Mouse (Mus musculus) embryonic facial prominence, embryonic 11.5 days (tissue): ENCODE data around the gene Sema3a. TPM values are rescaled to one million over a fixed set of nuclear protein-coding genes. Genes with fewer than 3 reads are reported as not detected.

ENCODE experiments used
- ATAC-seq: fragments of 200-750 bp; cut with Nextera tagmentation; replicated peaks from 2 replicates; pipeline ENCODE4 v1.8.0; 2017; ENCODE audit warnings: low read depth; ENCODE audit not compliant: insufficient number of reproducible peaks, low FRiP score, low TSS enrichment
- DNase-seq: peaks from one replicate; pipeline ENCODE4 v3.0.0-alpha.2; 2015; ENCODE audit warnings: low spot score
- H3K27ac ChIP-seq: fragments of 300-500 bp; sonication (generic); replicated peaks from 2 replicates; pipeline ENCODE4 v1.5.1; 2014; ENCODE audit warnings: mild to moderate bottlenecking, low read depth, low read length, control low read depth
- H3K27me3 ChIP-seq: fragments of 300-500 bp; sonication (generic); 2 replicates; pipeline ENCODE4 v1.6.1; 2014; ENCODE audit warnings: mild to moderate bottlenecking, low read length, moderate library complexity, mixed read lengths; ENCODE audit not compliant: control insufficient read depth, insufficient read depth
- H3K36me3 ChIP-seq: fragments of 300-500 bp; sonication (generic); replicated peaks from 2 replicates; pipeline ENCODE4 v1.6.1; 2014; ENCODE audit warnings: low read depth, mild to moderate bottlenecking, low read length, moderate library complexity, mixed read lengths; ENCODE audit not compliant: control insufficient read depth, insufficient read depth
- H3K4me1 ChIP-seq: fragments of 300-500 bp; sonication (generic); 2 replicates; pipeline ENCODE4 v1.6.1; 2014; ENCODE audit warnings: low read length, mixed read lengths; ENCODE audit not compliant: control insufficient read depth, insufficient read depth
- H3K4me2 ChIP-seq: fragments of 300-500 bp; sonication (generic); 2 replicates; pipeline ENCODE4 v1.6.1; 2014; ENCODE audit warnings: low read depth, mild to moderate bottlenecking, control low read depth, low read length, moderate library complexity
- H3K4me3 ChIP-seq: fragments of 300-500 bp; sonication (generic); 2 replicates; pipeline ENCODE4 v1.5.1; 2014; ENCODE audit warnings: low read depth, low read length, control low read depth
- H3K9ac ChIP-seq: fragments of 300-500 bp; sonication (generic); replicated peaks from 2 replicates; pipeline ENCODE4 v1.6.1; 2014; ENCODE audit warnings: mild to moderate bottlenecking, control low read depth, low read length
- H3K9me3 ChIP-seq: fragments of 300-500 bp; sonication (generic); replicated peaks from 2 replicates; pipeline ENCODE4 v1.6.1; 2016; ENCODE audit warnings: mild to moderate bottlenecking, low read length, inconsistent platforms, mixed read lengths; ENCODE audit not compliant: control insufficient read depth
- WGBS: fragments of 180-500 bp; shearing (Covaris S2); extraction: QIAGEN DNeasy Blood & Tissue Kit; methylation state at CpG from one replicate; pipeline ENCODE4 v1.1.7; 2014; 5-methylcytosine and 5-hydroxymethylcytosine counted together
- polyA plus RNA-seq: library from polyadenylated mRNA; unstranded; fragments of >200 nt; fragmentation: Nextera tagmentation; extraction: Ambion mirVana; gene quantifications from 2 replicates; pipeline ENCODE4 v1.2.1, GENCODE M21; 2014

Gene Sema3a
- polyA plus RNA-seq, 1 experiment from 2014 or later: 56.3 TPM

- H3K36me3 ChIP-seq: no peaks in the 10 kb centered on the region
- H3K9ac ChIP-seq: no peak overlapping the region
- no peak overlapping the region for H3K27ac ChIP-seq
- WGBS: 9% methylated on average over 1 of the region's 1 CpGs
- H3K4me1 ChIP-seq: no peaks in the 10 kb centered on the region
- H3K9me3 ChIP-seq: no peaks in the 10 kb centered on the region
- no peak overlapping the region for H3K4me3 ChIP-seq
- no peaks in the 10 kb centered on the region for H3K27me3 ChIP-seq
- H3K4me2 ChIP-seq: no peak overlapping the region
- DNase-seq (peak; percentile 50), ATAC-seq (no peak)
Measured at GRCm38 (mm10) chr5:13405432-13405831, 280.2 kb downstream of the Sema3a start.

DNA sequence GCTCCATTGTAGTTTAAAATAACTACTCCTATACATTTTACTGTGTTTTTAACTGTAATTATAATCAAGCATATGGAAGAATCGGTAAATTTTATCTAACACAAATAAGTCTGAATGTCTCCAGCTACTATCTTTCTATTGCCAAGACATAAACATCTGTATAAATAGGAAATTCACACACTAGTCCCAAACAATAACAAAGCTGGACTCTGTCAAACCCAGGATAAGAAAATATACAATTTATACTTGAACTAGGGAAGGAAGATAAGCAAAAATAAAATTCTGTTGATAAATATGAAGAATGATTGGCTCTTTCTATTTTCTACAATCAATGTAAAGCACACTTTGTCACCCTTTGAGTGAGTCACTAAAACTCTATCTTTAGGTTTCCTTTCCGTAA is 280.9 kb downstream of the Sema3a start:
- 87% methylated on average over 2 of the region's 2 CpGs for WGBS
- no peaks in the 10 kb centered on the region for H3K27me3 ChIP-seq
- no peaks in the 10 kb centered on the region for H3K9me3 ChIP-seq
- no peak overlapping the region for H3K4me3 ChIP-seq
- H3K9ac ChIP-seq: no peak overlapping the region
- no peak for ATAC-seq
- H3K27ac ChIP-seq: no peak overlapping the region
- no peak overlapping the region for H3K4me2 ChIP-seq
- H3K36me3 ChIP-seq: no peaks in the 10 kb centered on the region
- DNase-seq: no peak
- H3K4me1 ChIP-seq: no peaks in the 10 kb centered on the region

DNA sequence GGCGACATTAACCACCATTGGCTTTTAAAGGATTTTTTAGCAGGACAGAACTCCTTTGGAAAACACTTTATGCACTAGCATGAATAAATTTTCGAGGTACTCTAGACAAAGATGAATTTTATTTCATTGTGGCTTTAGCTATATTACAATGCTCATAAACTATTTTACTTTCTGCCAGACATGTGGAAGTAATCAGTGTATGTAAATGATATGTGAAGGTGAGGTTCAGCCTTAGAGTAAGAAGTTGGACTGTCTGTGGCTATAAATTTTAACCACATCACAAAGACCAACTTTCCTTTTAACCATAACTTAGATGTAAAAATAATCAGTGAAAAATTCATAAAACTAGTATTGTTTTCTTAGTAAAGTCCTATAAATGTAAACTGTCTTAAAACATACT is 286.7 kb downstream of the Sema3a start:
- no peak overlapping the region for H3K4me2 ChIP-seq
- no peak overlapping the region for H3K9ac ChIP-seq
- H3K4me3 ChIP-seq: no peak overlapping the region
- no peaks in the 10 kb centered on the region for H3K27me3 ChIP-seq
- no peaks in the 10 kb centered on the region for H3K4me1 ChIP-seq
- ATAC-seq (no peak), DNase-seq (no peak)
- 76% methylated on average over 2 of the region's 2 CpGs for WGBS
- H3K9me3 ChIP-seq: no peaks in the 10 kb centered on the region
- no peak overlapping the region for H3K27ac ChIP-seq
- no peaks in the 10 kb centered on the region for H3K36me3 ChIP-seq

DNA sequence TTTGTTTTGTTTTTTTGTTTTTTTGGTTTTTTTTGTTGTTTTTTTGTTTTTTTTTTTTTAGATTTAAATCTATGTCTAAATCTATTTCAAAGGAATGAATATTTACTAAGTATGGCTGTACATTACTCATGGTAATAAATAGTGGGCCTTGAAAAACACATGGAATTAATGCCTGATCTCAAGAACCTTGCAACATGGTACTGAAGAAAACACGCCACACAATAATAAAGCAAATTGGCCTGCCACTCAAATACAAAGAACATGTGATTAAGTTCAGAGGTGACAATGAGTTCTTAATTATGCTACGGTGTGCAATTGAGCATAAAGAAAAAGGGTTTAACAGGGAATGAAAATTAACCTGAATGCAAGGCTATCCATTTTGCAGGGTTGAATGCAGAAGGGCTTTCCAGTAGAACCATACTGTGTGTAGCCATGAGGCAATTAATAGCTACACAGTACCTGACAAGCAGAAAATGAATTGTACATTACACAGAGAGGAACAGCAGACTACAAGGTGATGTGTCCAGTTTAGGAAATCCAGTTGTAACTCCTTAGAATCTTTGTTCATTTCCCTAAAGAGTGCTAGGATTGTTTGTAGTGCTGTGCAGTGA is 288.8 kb downstream of the Sema3a start:
- DNase-seq: no peak
- Histone ChIP-seq H3K9ac (no peak overlapping the region), H3K27ac (no peak overlapping the region), H3K4me1 (no peaks in the 10 kb centered on the region), H3K27me3 (no peaks in the 10 kb centered on the region), H3K36me3 (no peaks in the 10 kb centered on the region), H3K4me2 (no peak overlapping the region), H3K9me3 (no peaks in the 10 kb centered on the region), H3K4me3 (no peak overlapping the region)
- no peak for ATAC-seq
- 68% methylated on average over 2 of the region's 2 CpGs for WGBS

DNA sequence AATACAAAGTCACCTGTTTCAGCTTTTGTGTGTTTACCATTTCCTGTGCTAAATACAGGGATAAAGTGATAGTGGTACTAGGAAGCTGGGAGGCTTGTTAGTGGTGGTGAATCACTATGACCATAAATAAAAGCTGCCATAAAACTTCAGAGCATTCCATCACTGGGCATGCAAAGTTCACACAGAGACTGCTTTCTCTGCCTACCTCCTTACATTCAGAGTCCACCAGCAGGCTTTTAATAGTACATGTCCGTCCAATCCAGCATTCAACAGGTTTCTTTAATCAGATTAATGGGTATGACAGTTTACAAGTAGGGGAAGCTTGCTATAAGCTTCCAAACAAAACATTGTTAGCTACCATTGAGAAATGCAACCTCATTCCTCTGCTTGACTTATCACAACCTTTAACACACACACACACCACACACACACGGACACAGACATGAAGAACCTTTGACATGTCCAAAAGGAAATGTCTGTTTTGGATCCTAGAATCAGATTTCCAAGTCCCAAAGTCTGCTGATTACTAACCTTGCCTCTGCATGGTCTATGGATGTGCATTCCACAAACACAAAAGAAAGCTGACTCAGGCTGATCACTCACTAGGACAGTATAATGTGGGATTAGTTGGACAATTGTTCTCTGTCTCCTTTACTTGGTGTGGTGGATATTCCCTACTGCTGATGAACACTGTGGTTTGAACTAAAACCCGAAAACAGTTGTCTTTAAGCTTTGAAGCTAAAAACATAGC is 291.9 kb downstream of the Sema3a start:
- Histone ChIP-seq H3K4me1 (no peaks in the 10 kb centered on the region), H3K27ac (no peak overlapping the region), H3K9ac (no peak overlapping the region), H3K9me3 (no peaks in the 10 kb centered on the region), H3K27me3 (no peaks in the 10 kb centered on the region), H3K4me2 (no peak overlapping the region), H3K36me3 (no peaks in the 10 kb centered on the region), H3K4me3 (no peak overlapping the region)
- DNase-seq: no peak
- WGBS: 57% methylated on average over 3 of the region's 3 CpGs
- ATAC-seq: no peak

DNA sequence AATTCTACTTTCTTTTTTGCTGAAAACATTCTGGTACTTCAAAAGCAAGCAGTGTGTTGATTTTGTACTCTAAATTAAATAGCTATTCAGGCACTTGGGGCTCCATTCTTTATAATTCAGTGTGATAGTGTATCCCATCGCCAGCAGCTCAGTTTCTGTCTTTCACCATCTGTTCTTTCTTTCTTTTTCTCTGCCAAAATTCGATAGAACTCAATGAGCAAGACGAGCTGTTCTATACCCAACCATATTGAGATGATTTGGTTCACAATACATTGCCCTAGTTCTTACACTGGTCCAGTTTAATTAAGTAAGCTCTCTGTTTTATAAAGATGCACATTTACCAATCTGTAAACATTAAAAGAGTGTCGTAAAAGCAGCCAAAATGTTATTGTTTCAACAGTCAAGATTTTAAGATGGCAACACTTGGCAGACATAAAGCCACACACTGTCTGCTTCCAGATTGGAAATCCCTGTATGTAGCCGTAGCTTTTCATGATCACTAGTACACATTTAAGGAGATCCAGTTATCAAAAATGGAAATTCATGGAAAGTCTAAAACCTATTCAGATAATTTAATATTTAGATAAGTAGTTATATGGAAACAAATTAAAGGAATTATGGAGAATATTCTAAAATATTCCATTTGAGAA is 296.2 kb downstream of the Sema3a start:
- Histone ChIP-seq H3K4me1 (no peaks in the 10 kb centered on the region), H3K4me3 (no peak overlapping the region), H3K9ac (no peak overlapping the region), H3K27me3 (no peaks in the 10 kb centered on the region), H3K9me3 (no peaks in the 10 kb centered on the region), H3K36me3 (no peaks in the 10 kb centered on the region), H3K4me2 (no peak overlapping the region), H3K27ac (no peak overlapping the region)
- ATAC-seq (no peak), DNase-seq (no peak)
- whole genome bisulfite sequencing: 62% methylated on average over 5 of the region's 5 CpGs

DNA sequence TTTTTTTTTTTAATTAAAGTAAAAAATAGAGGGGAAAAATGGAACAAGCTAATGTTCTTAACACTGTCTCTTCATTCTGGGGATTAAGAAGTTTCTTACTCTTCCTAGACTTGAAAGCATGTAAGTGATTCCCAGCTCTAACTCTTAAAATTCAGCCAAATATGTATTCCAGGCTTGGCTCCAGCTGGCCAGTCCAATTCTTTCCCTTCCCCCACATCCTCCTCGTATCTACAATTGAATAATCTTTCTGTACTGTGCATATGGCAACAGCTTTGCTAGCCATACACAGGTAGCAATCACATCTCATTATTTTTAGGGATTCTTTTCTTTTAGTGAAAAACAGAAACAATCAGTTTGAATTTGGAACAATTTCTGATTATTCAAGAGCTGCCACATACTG is 303.5 kb downstream of the Sema3a start:
- H3K4me1 ChIP-seq: no peaks in the 10 kb centered on the region
- no peak for ATAC-seq

GRCm38 (mm10) chr5:13431827-13432226 is 306.6 kb downstream of the Sema3a start:
- DNase-seq (no peak), ATAC-seq (no peak)
- Histone ChIP-seq H3K9ac (no peak overlapping the region), H3K4me1 (no peaks in the 10 kb centered on the region), H3K36me3 (no peaks in the 10 kb centered on the region), H3K27me3 (no peaks in the 10 kb centered on the region), H3K27ac (no peak overlapping the region), H3K9me3 (no peaks in the 10 kb centered on the region), H3K4me3 (no peak overlapping the region), H3K4me2 (no peak overlapping the region)
- 80% methylated on average over 2 of the region's 2 CpGs for WGBS

More for the DNA sequence above, 303.5 kb downstream of the Sema3a start:
- H3K4me2 ChIP-seq: no peak overlapping the region
- H3K27me3 ChIP-seq: no peaks in the 10 kb centered on the region
- no peak overlapping the region for H3K27ac ChIP-seq
- 57% methylated on average over 1 of the region's 1 CpGs for WGBS
- no peaks in the 10 kb centered on the region for H3K9me3 ChIP-seq
- no peak overlapping the region for H3K9ac ChIP-seq
- no peak for DNase-seq
- no peaks in the 10 kb centered on the region for H3K36me3 ChIP-seq
- no peak overlapping the region for H3K4me3 ChIP-seq
